Mouse (Mus musculus) liver, adult 2 months (tissue): ENCODE measurements around the gene Fam83f.

Source experiments
- CTCF ChIP-seq: fragments of 200-500 bp; IDR thresholded peaks from 2 replicates; pipeline ENCODE4 v1.5.1; 2011; ENCODE audit warnings: low read depth, low read length, control low read depth
- POLR2A ChIP-seq: fragments of 200-500 bp; IDR thresholded peaks from 2 replicates; pipeline ENCODE4 v1.6.1; 2011; ENCODE audit warnings: low read length, control low read depth; ENCODE audit not compliant: insufficient read depth; ENCODE audit errors: extremely low read depth

DNA sequence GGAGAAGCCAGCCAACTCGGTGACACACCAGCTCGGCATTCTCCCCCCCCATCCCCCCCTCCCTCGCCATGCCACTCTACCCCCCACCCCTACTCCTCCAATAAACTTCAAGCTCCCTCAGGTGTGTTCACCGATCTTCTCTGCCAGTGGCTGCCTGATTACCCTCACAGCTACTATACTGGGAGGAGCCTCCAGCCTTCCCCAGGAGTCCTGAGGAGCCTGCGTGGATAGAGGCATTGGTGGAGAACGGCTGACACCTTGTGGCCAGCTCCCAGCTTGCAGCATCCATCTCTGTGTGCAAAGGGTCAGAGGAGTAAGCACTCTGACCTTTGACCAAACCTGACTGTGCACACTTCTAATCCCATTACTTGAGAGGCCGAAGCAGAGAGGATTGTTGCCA is 32.6 kb downstream of the Fam83f start:
- TF ChIP-seq POLR2A (no peak), CTCF (peak; percentile 98)
